Mouse (Mus musculus) hindbrain, embryonic 10.5 days (tissue): ENCODE measurements around the gene Sox11. TPM values are rescaled to one million over a fixed set of nuclear protein-coding genes. Genes with fewer than 3 reads are reported as not detected.

Experiments used
- DNase-seq: peaks from one replicate; pipeline ENCODE4 v3.0.0-alpha.2; 2017; ENCODE audit warnings: low spot score
- H3K27ac ChIP-seq: fragments of 300-500 bp; sonication (generic); 2 replicates; pipeline ENCODE4 v1.5.1; 2016; ENCODE audit warnings: mild to moderate bottlenecking, moderate library complexity
- H3K27me3 ChIP-seq: fragments of 300-500 bp; sonication (generic); 2 replicates; pipeline ENCODE4 v1.6.1; 2016; ENCODE audit warnings: mild to moderate bottlenecking; ENCODE audit not compliant: poor library complexity, insufficient read depth, severe bottlenecking
- H3K36me3 ChIP-seq: fragments of 300-500 bp; sonication (generic); 2 replicates; pipeline ENCODE4 v1.6.1; 2016; ENCODE audit warnings: mild to moderate bottlenecking, moderate library complexity
- H3K4me1 ChIP-seq: fragments of 300-500 bp; sonication (generic); replicated peaks from 2 replicates; pipeline ENCODE4 v1.6.1; 2016; ENCODE audit warnings: mild to moderate bottlenecking
- H3K4me3 ChIP-seq: fragments of 300-500 bp; sonication (generic); 2 replicates; pipeline ENCODE4 v1.5.1; 2016; ENCODE audit warnings: mild to moderate bottlenecking, moderate library complexity
- H3K9me3 ChIP-seq: fragments of 300-500 bp; sonication (generic); 2 replicates; pipeline ENCODE4 v1.6.1; 2016; ENCODE audit warnings: mild to moderate bottlenecking, moderate library complexity
- WGBS: fragments of 180-500 bp; shearing (Covaris S2); methylation state at CpG from one replicate; pipeline ENCODE4 v1.1.7; 2016; 5-methylcytosine and 5-hydroxymethylcytosine counted together
- polyA plus RNA-seq: library from polyadenylated mRNA; unstranded; fragments of >200 nt; fragmentation: Nextera tagmentation; extraction: Ambion mirVana; gene quantifications from 2 replicates; pipeline ENCODE4 v1.2.1, GENCODE M21; 2016

Gene Sox11
- polyA plus RNA-seq, 1 experiment from 2014 or later: 388 TPM

GRCm38 (mm10) chr12:27320705-27321104, 21.7 kb downstream of the Sox11 start:
- DNase-seq: no peak
- H3K9me3 ChIP-seq: no peaks in the 10 kb centered on the region
- H3K27me3 ChIP-seq: no peaks in the 10 kb centered on the region
- no peak overlapping the region for H3K27ac ChIP-seq
- H3K4me3 ChIP-seq: no peak overlapping the region
- peaks cover 18% of the 10 kb centered on the region for H3K4me1 ChIP-seq
- H3K36me3 ChIP-seq: no peaks in the 10 kb centered on the region

- H3K27ac ChIP-seq: no peak overlapping the region
- DNase-seq: no peak
- 81% methylated on average over 8 of the region's 8 CpGs for WGBS
Observed at GRCm38 (mm10) chr12:27312985-27313384, 29.4 kb downstream of the Sox11 start.

GRCm38 (mm10) chr12:27311854-27312466, 30.4 kb downstream of the Sox11 start:
- Histone ChIP-seq H3K9me3 (no peaks in the 10 kb centered on the region), H3K27ac (peak overlapping the region; percentile 77), H3K4me3 (no peak overlapping the region), H3K27me3 (no peaks in the 10 kb centered on the region), H3K4me1 (peaks cover 33% of the 10 kb centered on the region), H3K36me3 (no peaks in the 10 kb centered on the region)
- peak; percentile 33 for DNase-seq
- 11% methylated on average over 9 of the region's 9 CpGs for WGBS

More at GRCm38 (mm10) chr12:27312985-27313384, 29.4 kb downstream of the Sox11 start:
- no peaks in the 10 kb centered on the region for H3K27me3 ChIP-seq
- no peak overlapping the region for H3K4me3 ChIP-seq
- no peaks in the 10 kb centered on the region for H3K9me3 ChIP-seq
- H3K36me3 ChIP-seq: no peaks in the 10 kb centered on the region
- H3K4me1 ChIP-seq: peaks cover 33% of the 10 kb centered on the region

- Histone ChIP-seq H3K27me3 (no peaks in the 10 kb centered on the region), H3K4me1 (peaks cover 33% of the 10 kb centered on the region), H3K36me3 (no peaks in the 10 kb centered on the region), H3K9me3 (no peaks in the 10 kb centered on the region), H3K27ac (peak overlapping the region; percentile 77), H3K4me3 (no peak overlapping the region)
- no peak for DNase-seq
- 42% methylated on average over 5 of the region's 5 CpGs for WGBS
Observed at GRCm38 (mm10) chr12:27311316-27311832, 31.0 kb downstream of the Sox11 start.

- no peak overlapping the region for H3K4me3 ChIP-seq
- no peaks in the 10 kb centered on the region for H3K9me3 ChIP-seq
- WGBS: 78% methylated on average over 13 of the region's 13 CpGs
- peaks cover 33% of the 10 kb centered on the region for H3K4me1 ChIP-seq
- peak overlapping the region; percentile 77; the same call in 1 of the 2 replicates for H3K27ac ChIP-seq
- H3K36me3 ChIP-seq: no peaks in the 10 kb centered on the region
- no peaks in the 10 kb centered on the region for H3K27me3 ChIP-seq
- DNase-seq: no peak
Observed at GRCm38 (mm10) chr12:27310703-27311102, 31.7 kb downstream of the Sox11 start.

GRCm38 (mm10) chr12:27309969-27310368, 32.4 kb downstream of the Sox11 start:
- Histone ChIP-seq H3K4me1 (peaks cover 39% of the 10 kb centered on the region), H3K9me3 (no peaks in the 10 kb centered on the region), H3K27me3 (no peaks in the 10 kb centered on the region), H3K36me3 (no peaks in the 10 kb centered on the region), H3K4me3 (no peak overlapping the region), H3K27ac (0 out of 2 replicates have a peak overlapping the region, but pooled peaks have one; percentile 1)
- WGBS: 82% methylated on average over 6 of the region's 6 CpGs
- no peak for DNase-seq

- Histone ChIP-seq H3K27ac (peak overlapping the region; percentile 45; the same call in 1 of the 2 replicates), H3K4me1 (peaks cover 20% of the 10 kb centered on the region), H3K36me3 (no peaks in the 10 kb centered on the region), H3K4me3 (no peak overlapping the region), H3K9me3 (no peaks in the 10 kb centered on the region), H3K27me3 (no peaks in the 10 kb centered on the region)
- WGBS: 43% methylated on average over 2 of the region's 2 CpGs
- no peak for DNase-seq
Observed at GRCm38 (mm10) chr12:27304713-27305437, 37.5 kb downstream of the Sox11 start.

GRCm38 (mm10) chr12:27303190-27303589, 39.2 kb downstream of the Sox11 start:
- no peaks in the 10 kb centered on the region for H3K9me3 ChIP-seq
- no peak for DNase-seq
- 70% methylated on average over 6 of the region's 6 CpGs for WGBS
- H3K36me3 ChIP-seq: no peaks in the 10 kb centered on the region
- peaks cover 11% of the 10 kb centered on the region for H3K4me1 ChIP-seq
- H3K27me3 ChIP-seq: no peaks in the 10 kb centered on the region
- no peak overlapping the region for H3K4me3 ChIP-seq
- no peak overlapping the region for H3K27ac ChIP-seq

- H3K27ac ChIP-seq: no peak overlapping the region
- no peak overlapping the region for H3K4me3 ChIP-seq
- H3K27me3 ChIP-seq: no peaks in the 10 kb centered on the region
- no peaks in the 10 kb centered on the region for H3K36me3 ChIP-seq
- no peak for DNase-seq
- peaks cover 10% of the 10 kb centered on the region for H3K4me1 ChIP-seq
- H3K9me3 ChIP-seq: no peaks in the 10 kb centered on the region
- 88% methylated on average over 3 of the region's 3 CpGs for WGBS
Observed at GRCm38 (mm10) chr12:27298721-27299120, 43.7 kb downstream of the Sox11 start.

GRCm38 (mm10) chr12:27294191-27294590, 48.2 kb downstream of the Sox11 start:
- Histone ChIP-seq H3K4me3 (no peak overlapping the region), H3K27me3 (no peaks in the 10 kb centered on the region), H3K27ac (peak overlapping the region; percentile 66), H3K9me3 (no peaks in the 10 kb centered on the region), H3K36me3 (no peaks in the 10 kb centered on the region), H3K4me1 (peaks cover 32% of the 10 kb centered on the region)
- 43% methylated on average over 1 of the region's 1 CpGs for WGBS
- DNase-seq: no peak

GRCm38 (mm10) chr12:27293736-27294135, 48.6 kb downstream of the Sox11 start:
- Histone ChIP-seq H3K4me3 (no peak overlapping the region), H3K27ac (peak overlapping the region; percentile 66), H3K27me3 (no peaks in the 10 kb centered on the region), H3K9me3 (no peaks in the 10 kb centered on the region), H3K36me3 (no peaks in the 10 kb centered on the region), H3K4me1 (peaks cover 32% of the 10 kb centered on the region)
- DNase-seq: no peak
- 63% methylated on average over 10 of the region's 10 CpGs for WGBS

GRCm38 (mm10) chr12:27293208-27293607, 49.2 kb downstream of the Sox11 start:
- H3K9me3 ChIP-seq: no peaks in the 10 kb centered on the region
- H3K4me1 ChIP-seq: peaks cover 32% of the 10 kb centered on the region
- no peaks in the 10 kb centered on the region for H3K36me3 ChIP-seq
- H3K4me3 ChIP-seq: no peak overlapping the region
- peak overlapping the region; percentile 66 for H3K27ac ChIP-seq
- 30% methylated on average over 1 of the region's 1 CpGs for WGBS
- peak; percentile 17 for DNase-seq
- H3K27me3 ChIP-seq: no peaks in the 10 kb centered on the region
